Mouse (Mus musculus): ENCODE data around the gene Ell2. TPM values are rescaled to one million over a fixed set of nuclear protein-coding genes. Genes with fewer than 3 reads are reported as not detected.

The Ell2 gene
- polyA plus RNA-seq, 2 experiments = 7.7 to 9.4 TPM

DNA sequence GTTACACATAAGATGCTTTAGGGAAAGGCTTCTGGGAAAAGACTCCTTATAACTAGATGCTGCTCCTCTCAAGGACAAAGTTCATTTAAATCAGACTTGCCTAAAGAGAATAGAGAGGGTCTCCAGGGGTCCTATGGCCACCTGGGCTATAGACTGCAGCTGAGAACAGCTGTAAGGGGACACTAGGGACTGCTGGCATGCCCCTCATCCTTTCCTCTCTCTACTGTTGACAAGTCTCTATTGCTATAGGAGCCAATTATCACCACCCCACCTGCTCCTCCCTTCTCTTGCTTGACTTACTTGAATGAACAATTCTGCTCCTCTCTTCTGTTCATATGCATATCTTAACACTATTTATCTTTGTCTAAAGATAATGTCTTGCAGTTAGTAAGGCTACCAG is 69.4 kb downstream of the Ell2 start:
- Histone ChIP-seq H3K27me3 (ENCODE audit: control insufficient read depth, insufficient read depth, low read length) (no peaks in the 10 kb centered on the region), H3K27ac (replicated peaks; ENCODE audit: low read depth, low read length) (no peak overlapping the region), H3K4me1 (ENCODE audit: control insufficient read depth, insufficient read depth, low read length) (no peaks in the 10 kb centered on the region), H3K9ac (ENCODE audit: low read depth, low read length, severe bottlenecking) (no peak overlapping the region), H3K9me3 (ENCODE audit: control insufficient read depth, low read length) (no peaks in the 10 kb centered on the region), H3K36me3 (ENCODE audit: control insufficient read depth, insufficient read depth, low read length) (no peaks in the 10 kb centered on the region), H3K4me3 (replicated peaks; ENCODE audit: low read length) (no peak overlapping the region), H3K4me2 (replicated peaks; ENCODE audit: low read depth, low read length, severe bottlenecking) (no peak overlapping the region)
- DNase-seq (ENCODE audit: low spot score) (no peak), ATAC-seq (ENCODE audit: low FRiP score, low read depth) (no peak)
- TF ChIP-seq POLR2A (IDR thresholded peaks at IDR 0.05; ENCODE audit: borderline replicate concordance, extremely low read depth, insufficient read depth, insufficient read length) = no peak

DNA sequence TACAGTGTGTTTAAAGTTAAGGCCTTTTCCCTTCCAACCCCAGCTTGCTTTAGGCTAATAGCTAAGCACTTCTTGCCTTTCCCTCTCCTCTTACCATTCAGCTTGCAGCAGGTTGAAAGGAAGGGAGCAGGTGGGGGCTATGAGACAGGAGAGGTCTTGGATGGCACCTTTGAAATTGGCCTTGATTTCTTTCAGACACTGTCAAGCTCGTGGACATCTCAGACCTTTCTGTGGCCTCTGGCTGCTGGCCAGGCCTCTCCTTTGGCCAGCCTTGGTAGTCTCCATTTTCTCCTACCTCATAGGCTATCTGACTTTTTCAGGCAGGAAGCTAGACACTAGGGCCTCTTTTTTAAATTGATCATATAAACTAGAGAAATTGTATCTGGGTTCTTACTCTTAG is 70.1 kb downstream of the Ell2 start:
- no peak overlapping the region for H3K4me2 ChIP-seq (replicated peaks; ENCODE audit: low read depth, low read length, severe bottlenecking)
- H3K9me3 ChIP-seq (ENCODE audit: control insufficient read depth, low read length) = no peaks in the 10 kb centered on the region
- no peak for DNase-seq (ENCODE audit: low spot score)
- no peak for TF ChIP-seq POLR2A (IDR thresholded peaks at IDR 0.05; ENCODE audit: borderline replicate concordance, extremely low read depth, insufficient read depth, insufficient read length)
- 67% methylated on average over 1 of the region's 1 CpGs for WGBS
- H3K27ac ChIP-seq (replicated peaks; ENCODE audit: low read depth, low read length) = no peak overlapping the region
- H3K4me3 ChIP-seq (replicated peaks; ENCODE audit: low read length) = no peak overlapping the region
- H3K27me3 ChIP-seq (ENCODE audit: control insufficient read depth, insufficient read depth, low read length) = no peaks in the 10 kb centered on the region
- no peak overlapping the region for H3K9ac ChIP-seq (ENCODE audit: low read depth, low read length, severe bottlenecking)
- no peaks in the 10 kb centered on the region for H3K4me1 ChIP-seq (ENCODE audit: control insufficient read depth, insufficient read depth, low read length)
- no peaks in the 10 kb centered on the region for H3K36me3 ChIP-seq (ENCODE audit: control insufficient read depth, insufficient read depth, low read length)
- ATAC-seq (ENCODE audit: low FRiP score, low read depth) = no peak

GRCm38 (mm10) chr13:75778156-75778555 is 71.6 kb downstream of the Ell2 start:
- H3K27ac ChIP-seq (replicated peaks; ENCODE audit: low read depth, low read length) = no peak overlapping the region
- no peak overlapping the region for H3K4me3 ChIP-seq (replicated peaks; ENCODE audit: low read length)
- H3K27me3 ChIP-seq (ENCODE audit: control insufficient read depth, insufficient read depth, low read length) = no peaks in the 10 kb centered on the region
- ATAC-seq (ENCODE audit: low FRiP score, low read depth) (no peak), DNase-seq (ENCODE audit: low spot score) (no peak)
- H3K9me3 ChIP-seq (ENCODE audit: control insufficient read depth, low read length) = no peaks in the 10 kb centered on the region
- TF ChIP-seq POLR2A (IDR thresholded peaks at IDR 0.05; ENCODE audit: borderline replicate concordance, extremely low read depth, insufficient read depth, insufficient read length) = no peak
- H3K36me3 ChIP-seq (ENCODE audit: control insufficient read depth, insufficient read depth, low read length) = no peaks in the 10 kb centered on the region
- H3K4me2 ChIP-seq (replicated peaks; ENCODE audit: low read depth, low read length, severe bottlenecking) = no peak overlapping the region
- H3K4me1 ChIP-seq (ENCODE audit: control insufficient read depth, insufficient read depth, low read length) = no peaks in the 10 kb centered on the region
- no peak overlapping the region for H3K9ac ChIP-seq (ENCODE audit: low read depth, low read length, severe bottlenecking)
- WGBS = 79% methylated on average over 6 of the region's 6 CpGs

- Histone ChIP-seq H3K27ac (replicated peaks; ENCODE audit: low read depth, low read length) (no peak overlapping the region), H3K9ac (ENCODE audit: low read depth, low read length, severe bottlenecking) (no peak overlapping the region), H3K9me3 (ENCODE audit: control insufficient read depth, low read length) (no peaks in the 10 kb centered on the region), H3K27me3 (ENCODE audit: control insufficient read depth, insufficient read depth, low read length) (no peaks in the 10 kb centered on the region), H3K36me3 (ENCODE audit: control insufficient read depth, insufficient read depth, low read length) (no peaks in the 10 kb centered on the region), H3K4me3 (replicated peaks; ENCODE audit: low read length) (no peak overlapping the region), H3K4me2 (replicated peaks; ENCODE audit: low read depth, low read length, severe bottlenecking) (no peak overlapping the region), H3K4me1 (ENCODE audit: control insufficient read depth, insufficient read depth, low read length) (no peaks in the 10 kb centered on the region)
- no peak for TF ChIP-seq POLR2A (IDR thresholded peaks at IDR 0.05; ENCODE audit: borderline replicate concordance, extremely low read depth, insufficient read depth, insufficient read length)
- WGBS = 86% methylated on average over 2 of the region's 2 CpGs
- ATAC-seq (ENCODE audit: low FRiP score, low read depth) (no peak), DNase-seq (ENCODE audit: low spot score) (no peak)
These were observed 72.6 kb downstream of the Ell2 start for GRCm38 (mm10) chr13:75779169-75779568.

- Histone ChIP-seq H3K4me3 (replicated peaks; ENCODE audit: low read length) (no peak overlapping the region), H3K9me3 (ENCODE audit: control insufficient read depth, low read length) (no peaks in the 10 kb centered on the region), H3K27ac (replicated peaks; ENCODE audit: low read depth, low read length) (no peak overlapping the region), H3K27me3 (ENCODE audit: control insufficient read depth, insufficient read depth, low read length) (no peaks in the 10 kb centered on the region), H3K36me3 (ENCODE audit: control insufficient read depth, insufficient read depth, low read length) (no peaks in the 10 kb centered on the region), H3K4me2 (replicated peaks; ENCODE audit: low read depth, low read length, severe bottlenecking) (no peak overlapping the region), H3K9ac (ENCODE audit: low read depth, low read length, severe bottlenecking) (no peak overlapping the region), H3K4me1 (ENCODE audit: control insufficient read depth, insufficient read depth, low read length) (no peaks in the 10 kb centered on the region)
- DNase-seq (ENCODE audit: low spot score) (no peak), ATAC-seq (ENCODE audit: low FRiP score, low read depth) (no peak)
- TF ChIP-seq POLR2A (IDR thresholded peaks at IDR 0.05; ENCODE audit: borderline replicate concordance, extremely low read depth, insufficient read depth, insufficient read length) = no peak
- 79% methylated on average over 2 of the region's 2 CpGs for WGBS
These were observed 73.5 kb downstream of the Ell2 start for GRCm38 (mm10) chr13:75780096-75780495.

GRCm38 (mm10) chr13:75785726-75786125 is 79.2 kb downstream of the Ell2 start:
- DNase-seq (ENCODE audit: low spot score) = no peak
- Histone ChIP-seq H3K4me3 (replicated peaks; ENCODE audit: low read length) (no peak overlapping the region), H3K27ac (replicated peaks; ENCODE audit: low read depth, low read length) (no peak overlapping the region), H3K9me3 (ENCODE audit: control insufficient read depth, low read length) (no peaks in the 10 kb centered on the region), H3K4me1 (ENCODE audit: control insufficient read depth, insufficient read depth, low read length) (no peaks in the 10 kb centered on the region), H3K4me2 (replicated peaks; ENCODE audit: low read depth, low read length, severe bottlenecking) (no peak overlapping the region), H3K9ac (ENCODE audit: low read depth, low read length, severe bottlenecking) (no peak overlapping the region), H3K36me3 (ENCODE audit: control insufficient read depth, insufficient read depth, low read length) (no peaks in the 10 kb centered on the region), H3K27me3 (ENCODE audit: control insufficient read depth, insufficient read depth, low read length) (no peaks in the 10 kb centered on the region)
- TF ChIP-seq POLR2A (IDR thresholded peaks at IDR 0.05; ENCODE audit: borderline replicate concordance, extremely low read depth, insufficient read depth, insufficient read length) = no peak
- no peak for ATAC-seq (ENCODE audit: low FRiP score, low read depth)
- WGBS = 53% methylated on average over 4 of the region's 4 CpGs
